Mouse (Mus musculus) intestine, postnatal 0 days (tissue): ENCODE measurements around the gene Rasip1. TPM values are rescaled to one million over a fixed set of nuclear protein-coding genes. Genes with fewer than 3 reads are reported as not detected.
A peak's percentile ranks its signal among the peaks of the same experiment; 100 is the strongest.
"Not testable (repeated sequence)": the region's sequence is repeated elsewhere in the genome, so short reads cannot be mapped to it uniquely, and the experiment has no call there.

Experiments
- ATAC-seq: fragments of 200-750 bp; cut with Nextera tagmentation; 2 replicates; pipeline ENCODE4 v1.8.0; 2017; ENCODE audit warnings: mild to moderate bottlenecking, moderate TSS enrichment, moderate library complexity
- H3K27ac ChIP-seq: fragments of 300-500 bp; sonication (generic); 2 replicates; pipeline ENCODE4 v1.5.1; 2014; ENCODE audit warnings: mild to moderate bottlenecking, low read depth, low read length, moderate library complexity
- H3K27me3 ChIP-seq: fragments of 300-500 bp; sonication (generic); replicated peaks from 2 replicates; pipeline ENCODE4 v1.6.1; 2014; ENCODE audit warnings: low read length, mixed read lengths; ENCODE audit not compliant: control insufficient read depth, insufficient read depth
- H3K36me3 ChIP-seq: fragments of 300-500 bp; sonication (generic); 2 replicates; pipeline ENCODE4 v1.6.1; 2014; ENCODE audit warnings: mild to moderate bottlenecking, moderate library complexity; ENCODE audit not compliant: control insufficient read depth, insufficient read depth
- H3K4me1 ChIP-seq: fragments of 300-500 bp; sonication (generic); replicated peaks from 2 replicates; pipeline ENCODE4 v1.6.1; 2014; ENCODE audit warnings: antibody characterized with exemption, low read length, mixed read lengths; ENCODE audit not compliant: control insufficient read depth, insufficient read depth
- H3K4me2 ChIP-seq: fragments of 300-500 bp; sonication (generic); replicated peaks from 2 replicates; pipeline ENCODE4 v1.6.1; 2014; ENCODE audit warnings: low read depth, mild to moderate bottlenecking, moderate library complexity
- H3K4me3 ChIP-seq: fragments of 300-500 bp; sonication (generic); 2 replicates; pipeline ENCODE4 v1.5.1; 2014; ENCODE audit warnings: low read depth, low read length
- H3K9ac ChIP-seq: fragments of 300-500 bp; sonication (generic); 2 replicates; pipeline ENCODE4 v1.6.1; 2014; ENCODE audit warnings: mild to moderate bottlenecking, low read depth, low read length
- H3K9me3 ChIP-seq: fragments of 300-500 bp; sonication (generic); 2 replicates; pipeline ENCODE4 v1.6.1; 2016; ENCODE audit warnings: mixed run types; ENCODE audit not compliant: control insufficient read depth
- CTCF ChIP-seq: sonication (generic); IDR thresholded peaks from 2 replicates; pipeline ENCODE4 v1.5.1; 2016; ENCODE audit warnings: low read depth, mild to moderate bottlenecking, control low read depth, antibody characterized with exemption, moderate library complexity
- WGBS: fragments of 180-500 bp; shearing (Covaris S2); extraction: QIAGEN DNeasy Blood & Tissue Kit; methylation state at CpG from one replicate; pipeline ENCODE4 v1.1.7; 2014; 5-methylcytosine and 5-hydroxymethylcytosine counted together
- polyA plus RNA-seq: library from polyadenylated mRNA; unstranded; fragments of >200 nt; fragmentation: Nextera tagmentation; extraction: Ambion mirVana; gene quantifications from 2 replicates; pipeline ENCODE4 v1.2.1, GENCODE M21; 2015

Rasip1 gene
- polyA plus RNA-seq, 1 experiment from 2014 or later = 6.1 TPM

DNA sequence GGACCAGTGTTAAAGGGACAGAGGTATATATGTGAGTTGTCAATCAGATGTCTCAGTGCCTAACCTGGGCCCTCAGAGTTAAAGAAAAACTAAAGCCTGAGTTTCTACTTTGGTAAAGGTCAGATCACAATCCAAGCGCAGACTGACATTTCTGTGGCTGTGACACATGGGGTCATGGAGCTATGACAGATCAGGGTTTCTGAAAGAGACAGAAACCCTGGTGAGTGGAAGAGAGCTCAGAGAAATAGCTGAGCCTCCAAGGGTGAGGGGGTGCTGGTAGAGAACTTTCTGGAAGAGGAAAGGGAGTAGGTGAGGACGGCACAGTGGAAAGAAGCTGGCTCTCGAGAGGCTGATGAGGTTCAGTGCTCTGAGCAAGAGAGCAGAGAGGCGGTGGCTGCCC lies 19.4 kb downstream of the Rasip1 start:
- no peak for TF ChIP-seq CTCF
- Histone ChIP-seq H3K27me3 (peaks cover 26% of the 10 kb centered on the region; the same call in 1 of the 2 replicates), H3K4me2 (no peak overlapping the region), H3K9ac (no peak overlapping the region), H3K36me3 (no peaks in the 10 kb centered on the region), H3K27ac (no peak overlapping the region), H3K9me3 (no peaks in the 10 kb centered on the region), H3K4me1 (no peaks in the 10 kb centered on the region), H3K4me3 (no peak overlapping the region)
- WGBS = 83% methylated on average over 4 of the region's 4 CpGs
- no peak for ATAC-seq

DNA sequence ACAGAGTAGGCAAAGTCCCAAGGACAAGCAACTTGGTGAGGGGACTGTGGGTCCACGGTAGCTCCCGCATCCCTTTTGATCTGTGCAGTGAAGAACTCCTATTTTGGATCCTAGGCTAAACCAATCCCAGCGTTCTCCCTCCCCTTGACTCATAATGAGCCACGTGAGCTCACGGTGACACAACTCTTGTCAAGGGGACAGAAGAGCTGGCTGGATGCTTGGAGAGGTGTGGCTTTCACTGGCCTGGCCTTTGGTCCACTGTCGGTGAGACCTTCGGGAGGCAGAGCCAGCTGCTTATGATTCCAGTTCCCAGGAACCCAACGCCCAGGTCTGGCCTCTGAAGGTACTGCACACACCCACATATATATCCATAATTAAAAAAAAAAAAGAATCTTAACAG lies 22.1 kb downstream of the Rasip1 start:
- TF ChIP-seq CTCF = no peak
- no peaks in the 10 kb centered on the region for H3K9me3 ChIP-seq
- no peaks in the 10 kb centered on the region for H3K4me1 ChIP-seq
- H3K4me3 ChIP-seq = no peak overlapping the region
- no peak overlapping the region for H3K27ac ChIP-seq
- H3K4me2 ChIP-seq = no peak overlapping the region
- peak; percentile 22; the same call in 1 of the 2 replicates for ATAC-seq
- H3K9ac ChIP-seq = no peak overlapping the region
- peaks cover 10% of the 10 kb centered on the region; the same call in 1 of the 2 replicates for H3K27me3 ChIP-seq
- WGBS = 61% methylated on average over 8 of the region's 8 CpGs
- H3K36me3 ChIP-seq = no peaks in the 10 kb centered on the region

DNA sequence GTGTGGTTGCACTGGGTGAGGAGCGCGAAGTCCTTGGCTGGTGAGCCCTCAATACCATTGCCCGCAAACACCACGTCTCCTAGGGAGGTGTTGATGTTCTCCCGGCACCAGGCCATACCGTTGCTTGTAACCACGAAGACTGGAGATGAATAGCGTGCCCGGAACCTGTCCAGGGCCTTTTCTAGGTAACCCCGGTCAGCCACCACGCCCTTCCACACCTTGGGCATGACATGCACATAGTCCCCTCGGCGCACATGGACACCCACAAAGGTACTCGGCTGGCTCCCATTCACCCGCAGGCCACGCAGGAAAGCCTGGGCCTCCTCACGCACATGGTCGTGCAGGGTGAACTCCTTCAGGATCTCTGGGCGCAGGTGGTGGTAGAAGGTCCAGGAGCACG lies 23.2 kb downstream of the Rasip1 start:
- H3K9ac ChIP-seq, ATAC-seq, H3K9me3 ChIP-seq, H3K4me2 ChIP-seq, H3K4me3 ChIP-seq, H3K27me3 ChIP-seq, H3K4me1 ChIP-seq, H3K36me3 ChIP-seq, H3K27ac ChIP-seq: not testable (repeated sequence)
- 94% methylated on average over 19 of the region's 20 CpGs for WGBS

DNA sequence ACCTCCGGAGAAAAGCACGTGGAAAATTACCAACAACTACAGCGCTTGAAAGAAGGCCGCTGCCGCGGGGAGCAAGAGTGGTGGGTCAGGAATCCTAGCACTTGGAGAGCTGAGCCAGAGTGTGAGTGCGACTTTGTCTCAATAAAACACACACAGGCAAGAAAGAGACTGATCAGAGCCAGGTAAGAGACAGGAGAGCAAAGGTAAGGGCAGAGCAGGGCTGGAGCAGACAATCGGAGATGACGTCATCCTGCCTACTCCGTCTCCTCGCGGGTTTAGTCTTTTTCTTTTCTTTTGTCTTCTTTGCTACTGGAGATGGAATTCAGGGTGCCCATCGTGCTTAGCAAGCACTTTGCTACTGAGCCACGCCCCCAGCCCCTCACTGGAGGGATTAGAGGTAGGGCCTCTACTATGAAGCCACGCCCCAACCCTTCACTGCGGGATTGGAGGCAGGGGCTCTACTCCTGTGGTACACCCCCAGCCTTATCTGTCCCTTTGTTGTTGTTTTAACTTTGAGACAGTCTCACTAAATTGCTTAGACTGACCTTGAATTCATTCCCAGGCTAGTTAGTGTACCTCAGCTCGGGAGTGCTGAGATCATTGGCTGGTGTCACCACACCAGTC lies 27.2 kb downstream of the Rasip1 start:
- no peak overlapping the region for H3K9ac ChIP-seq
- no peak overlapping the region for H3K4me3 ChIP-seq
- 25% methylated on average over 17 of the region's 17 CpGs for WGBS
- peaks cover 7% of the 10 kb centered on the region; the same call in 1 of the 2 replicates for H3K9me3 ChIP-seq
- H3K36me3 ChIP-seq = no peaks in the 10 kb centered on the region
- peak; percentile 74 for ATAC-seq
- TF ChIP-seq CTCF = no peak
- H3K4me1 ChIP-seq = no peaks in the 10 kb centered on the region
- peaks cover 5% of the 10 kb centered on the region; the same call in 1 of the 2 replicates for H3K27me3 ChIP-seq
- H3K4me2 ChIP-seq = peak overlapping the region; percentile 52
- no peak overlapping the region for H3K27ac ChIP-seq

DNA sequence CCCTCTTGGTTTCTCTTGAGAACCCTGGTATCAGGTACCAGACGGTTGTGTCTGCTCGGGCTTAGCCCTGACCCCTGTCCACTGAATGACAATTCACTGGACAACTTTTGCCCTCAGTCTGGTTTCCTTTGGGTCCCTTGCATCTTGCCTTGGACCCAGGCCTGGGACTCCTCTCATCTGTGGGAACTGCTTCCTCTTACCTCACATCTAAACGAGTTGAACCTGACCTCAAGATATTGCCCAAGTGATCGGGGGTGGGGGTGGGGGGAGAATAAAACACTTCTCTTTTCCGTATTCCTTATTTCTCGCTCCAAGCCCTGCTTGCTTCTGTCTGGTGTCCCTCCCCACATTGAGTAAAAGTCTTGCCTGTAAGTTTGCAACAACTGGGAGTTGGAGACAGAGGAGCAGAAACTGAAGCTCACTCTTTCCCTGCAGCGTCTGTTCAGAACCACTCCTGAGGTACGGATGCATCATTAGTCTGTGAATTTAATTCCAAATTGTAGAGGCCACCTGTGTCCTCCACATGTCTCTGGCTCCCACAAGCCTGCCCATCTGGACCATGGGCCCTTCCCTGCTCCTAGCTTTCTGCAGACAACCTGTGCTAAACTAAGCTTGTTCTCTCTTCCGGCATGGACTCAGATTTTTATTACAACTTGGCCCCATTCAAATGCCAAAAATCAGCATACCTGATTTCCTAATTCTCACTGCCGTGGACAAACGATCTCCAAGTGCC lies 33.6 kb downstream of the Rasip1 start:
- H3K4me2 ChIP-seq = no peak overlapping the region
- H3K9ac ChIP-seq = no peak overlapping the region
- TF ChIP-seq CTCF = no peak
- no peak overlapping the region for H3K4me3 ChIP-seq
- H3K27me3 ChIP-seq = peaks cover 33% of the 10 kb centered on the region
- no peak for ATAC-seq
- no peaks in the 10 kb centered on the region for H3K4me1 ChIP-seq
- H3K36me3 ChIP-seq = no peaks in the 10 kb centered on the region
- 82% methylated on average over 11 of the region's 11 CpGs for WGBS
- H3K27ac ChIP-seq = no peak overlapping the region
- peaks cover 7% of the 10 kb centered on the region; the same call in 1 of the 2 replicates for H3K9me3 ChIP-seq

DNA sequence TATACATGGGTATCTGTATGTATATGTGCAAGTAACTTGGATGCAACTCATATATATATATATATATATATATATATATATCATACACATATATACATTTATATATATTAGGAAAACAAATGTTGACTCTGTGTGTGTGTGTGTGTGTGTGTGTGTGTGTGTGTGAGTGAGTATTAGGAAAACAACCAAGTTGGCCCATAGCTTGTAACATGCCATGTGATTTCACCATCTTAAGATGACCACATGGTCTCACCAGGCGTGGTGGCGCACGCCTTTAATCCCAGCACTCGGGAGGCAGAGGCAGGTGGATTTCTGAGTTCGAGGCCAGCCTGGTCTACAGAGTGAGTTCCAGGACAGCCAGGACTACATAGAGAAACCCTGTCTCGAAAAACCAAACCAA lies 34.4 kb downstream of the Rasip1 start:
- not testable (repeated sequence) for H3K9ac ChIP-seq, H3K4me1 ChIP-seq, H3K4me2 ChIP-seq, H3K36me3 ChIP-seq, ATAC-seq, H3K9me3 ChIP-seq, H3K4me3 ChIP-seq, H3K27ac ChIP-seq
- WGBS = 92% methylated on average over 6 of the region's 6 CpGs
- peaks cover 41% of the 10 kb centered on the region for H3K27me3 ChIP-seq
